Mouse (Mus musculus) cerebellum, postnatal 10 days (tissue): ENCODE data around the gene Syt2.

ENCODE experiments used
- DNase-seq, 2 experiments: peaks; one replicate each; pipeline ENCODE4 v3.0.0; 2021; ENCODE audit warnings: mixed read lengths in 2 of 2

Gene Syt2

GRCm38 (mm10) chr1:134747236-134748174 lies 101.0 kb downstream of the Syt2 start:
- DNase-seq = no peak

- peak; percentile 93 to 96 for DNase-seq
These were observed 103.4 kb downstream of the Syt2 start for GRCm38 (mm10) chr1:134749889-134750288.

- DNase-seq = no peak
These were observed 106.0 kb downstream of the Syt2 start for GRCm38 (mm10) chr1:134752447-134752846.

DNA sequence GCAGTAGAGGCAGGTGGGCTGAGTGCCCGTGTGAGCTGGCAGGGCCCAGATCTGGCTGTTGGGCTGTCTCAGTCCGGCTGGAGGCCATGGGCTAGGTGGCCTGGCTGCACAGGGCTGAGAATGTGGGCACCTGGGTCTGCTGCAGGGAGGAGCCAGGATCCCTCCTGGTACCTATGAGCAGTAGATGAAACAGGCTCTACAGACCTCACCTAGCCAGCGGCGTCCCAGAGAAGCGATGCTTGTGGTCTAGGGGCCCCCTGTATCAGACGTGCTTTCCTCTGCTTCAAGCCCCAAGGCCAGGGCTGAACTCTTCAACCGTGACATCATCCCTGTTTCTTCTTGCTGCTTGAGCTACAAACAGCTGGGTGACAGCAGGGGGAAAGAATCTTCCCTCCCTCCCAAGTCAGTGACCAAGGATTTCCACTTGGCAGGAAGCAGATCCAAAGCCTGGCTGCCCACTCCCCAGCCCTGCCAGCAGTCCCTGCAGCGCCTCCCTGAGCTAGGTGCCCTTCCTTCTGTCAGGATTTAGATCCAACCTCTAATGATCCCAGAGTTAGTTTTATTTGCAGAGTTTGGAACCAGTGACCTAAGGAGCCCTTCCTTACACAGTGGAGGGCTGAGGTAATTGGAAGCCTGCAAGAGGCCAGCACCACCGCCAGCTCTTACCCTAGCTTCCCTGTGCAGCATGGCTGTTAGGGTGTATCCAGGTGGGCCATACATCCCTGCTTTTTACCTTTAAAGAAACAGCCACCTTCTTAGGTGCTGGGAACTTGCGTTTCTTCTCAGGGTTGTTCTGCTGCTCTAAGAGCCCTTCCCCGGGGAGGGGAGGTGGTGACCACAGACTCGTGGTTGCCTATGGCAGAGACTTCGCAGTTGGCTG lies 107.5 kb downstream of the Syt2 start:
- peak; percentile 67 to 72 for DNase-seq

GRCm38 (mm10) chr1:134754818-134755217 lies 108.3 kb downstream of the Syt2 start:
- DNase-seq = no peak

GRCm38 (mm10) chr1:134755548-134756189 lies 109.2 kb downstream of the Syt2 start:
- DNase-seq = peak in 1 of 2 experiments; percentile 41

GRCm38 (mm10) chr1:134756190-134756873 lies 109.9 kb downstream of the Syt2 start:
- DNase-seq = peak; percentile 61 to 69

DNA sequence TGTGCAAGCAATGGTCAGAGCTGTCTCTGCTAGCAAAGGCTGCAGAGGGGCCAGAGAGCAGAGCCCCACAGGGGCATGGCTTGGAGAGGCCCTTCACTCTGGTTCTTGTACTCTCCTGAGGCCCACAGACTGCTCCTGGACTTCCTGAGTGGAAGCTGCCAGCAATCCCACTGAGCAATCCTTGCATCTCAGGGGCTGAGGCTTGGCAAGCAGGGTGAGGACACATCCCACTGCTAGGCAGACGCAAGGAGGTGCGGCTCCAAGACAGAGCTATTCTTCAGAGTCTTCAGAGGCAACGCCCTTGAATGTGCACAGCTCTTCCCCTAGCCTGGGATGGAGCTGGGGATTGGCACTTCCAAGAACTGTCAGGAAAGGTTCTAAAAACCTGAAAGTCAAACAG lies 110.8 kb downstream of the Syt2 start:
- DNase-seq = peak; percentile 53

- DNase-seq = peak in 1 of 2 experiments; percentile 49
These were observed 112.7 kb downstream of the Syt2 start for GRCm38 (mm10) chr1:134759133-134759532.

- no peak for DNase-seq
These were observed 114.2 kb downstream of the Syt2 start for GRCm38 (mm10) chr1:134760642-134761041.

DNA sequence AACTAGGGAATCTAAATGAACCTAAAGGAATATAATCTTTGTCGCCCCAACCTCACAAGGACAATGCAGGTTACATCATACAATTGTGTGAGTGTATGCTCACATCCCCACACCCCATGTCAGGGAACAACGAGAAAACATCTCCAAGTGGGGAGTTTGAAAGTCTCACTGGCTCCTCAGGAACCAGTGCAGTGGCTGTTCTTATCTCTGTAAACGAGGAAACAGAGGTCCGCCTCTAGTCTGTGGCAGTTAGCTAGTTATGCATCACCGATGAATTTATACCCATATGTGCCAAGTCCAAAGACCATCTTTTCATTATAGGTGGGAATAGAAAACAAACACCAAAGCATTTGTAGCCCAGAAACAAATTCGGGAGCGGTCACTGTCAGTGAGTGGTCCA lies 115.1 kb downstream of the Syt2 start:
- DNase-seq = no peak

DNA sequence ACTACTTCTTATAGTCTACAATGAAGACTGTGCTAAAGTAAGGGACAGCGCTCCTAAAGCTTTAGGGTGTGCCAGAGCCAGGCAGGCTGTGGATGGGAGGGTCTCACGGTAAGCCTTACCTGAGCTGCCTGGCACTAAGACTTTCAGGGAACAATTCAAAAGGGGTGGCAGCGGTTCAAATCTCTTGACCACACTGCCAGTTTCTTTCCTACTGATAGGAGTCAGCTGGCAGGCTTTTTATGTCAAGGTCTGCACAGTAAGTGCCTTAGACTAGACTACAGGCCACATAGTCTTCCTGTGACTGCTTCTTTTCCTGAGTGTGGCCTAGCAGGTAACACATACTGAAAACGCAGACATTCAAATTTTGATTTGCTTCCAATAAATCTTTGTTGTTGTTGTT lies 116.8 kb downstream of the Syt2 start:
- peak in 1 of 2 experiments; percentile 46 for DNase-seq

DNA sequence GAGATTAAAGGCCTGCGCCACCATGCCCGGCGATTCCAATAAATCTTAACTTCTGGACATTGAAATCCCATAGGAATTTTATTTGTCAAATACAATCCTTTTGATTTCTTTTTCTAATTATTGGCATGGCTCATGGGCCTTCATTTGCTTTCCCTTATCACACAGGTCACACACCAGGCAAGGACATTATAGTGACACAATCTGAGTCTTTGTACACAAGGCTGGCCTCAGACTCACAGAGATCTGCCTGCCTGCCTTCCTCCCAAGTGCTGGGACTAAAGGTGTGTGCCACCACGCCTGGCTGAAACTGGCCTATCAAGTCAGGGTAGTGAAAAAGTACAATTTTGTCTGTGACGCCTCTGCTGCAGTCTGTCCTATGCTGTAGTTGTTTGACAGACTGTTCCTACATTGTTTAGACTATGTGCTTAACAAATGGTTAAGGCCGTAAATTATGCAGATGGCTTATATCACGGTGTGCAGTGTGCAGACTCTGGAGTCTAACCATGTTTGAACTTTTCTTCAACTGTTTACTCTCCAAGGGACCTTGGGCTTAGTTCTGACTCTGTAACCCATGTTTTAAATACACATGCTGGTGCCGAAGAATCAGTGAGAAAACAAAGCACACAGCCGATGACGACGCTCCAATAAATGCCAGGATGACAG lies 117.4 kb downstream of the Syt2 start:
- no peak for DNase-seq

- DNase-seq = no peak
These were observed 118.5 kb downstream of the Syt2 start for GRCm38 (mm10) chr1:134764831-134765458.

GRCm38 (mm10) chr1:134766448-134766847 lies 120.0 kb downstream of the Syt2 start:
- no peak for DNase-seq

- DNase-seq = no peak
These were observed 123.8 kb downstream of the Syt2 start for GRCm38 (mm10) chr1:134770312-134770711.

DNA sequence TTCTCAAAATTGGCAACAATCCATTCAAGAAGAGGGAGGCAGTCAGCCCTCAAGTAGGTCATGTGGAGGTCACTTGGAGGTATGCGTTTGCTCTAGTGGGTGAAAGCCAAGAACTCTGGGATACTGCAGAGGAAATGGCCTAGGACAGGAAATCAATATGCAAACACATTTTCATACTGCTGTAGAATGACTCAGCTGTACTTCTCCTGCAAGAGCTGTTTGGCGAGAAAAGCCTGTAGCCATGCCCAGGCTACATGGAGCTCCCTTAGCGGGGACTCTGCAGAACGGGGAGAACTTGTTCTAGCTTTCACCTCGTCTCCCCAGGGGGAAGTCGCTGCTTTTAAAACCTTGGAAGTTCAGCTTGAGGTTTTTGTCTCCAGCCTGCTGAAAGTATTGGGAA lies 124.9 kb downstream of the Syt2 start:
- DNase-seq = no peak

DNA sequence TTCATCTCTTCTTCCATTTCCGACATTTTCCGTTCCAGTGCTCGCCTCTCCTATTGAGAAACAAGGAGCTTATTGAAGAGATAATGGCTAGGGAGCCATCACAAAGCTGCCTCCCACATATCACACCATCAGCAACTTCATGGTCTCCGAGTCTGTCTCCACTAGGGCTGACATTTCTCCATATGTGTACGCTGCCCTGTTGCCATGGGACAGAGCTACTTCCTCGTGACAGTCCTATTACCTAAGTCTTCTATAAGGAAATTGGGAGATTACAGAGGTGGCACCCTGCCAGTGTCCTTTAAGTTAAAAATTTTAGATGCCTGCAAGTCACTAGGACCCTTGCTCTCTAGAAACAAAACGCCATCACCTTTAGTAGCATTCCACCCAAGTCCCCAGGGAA lies 125.5 kb downstream of the Syt2 start:
- DNase-seq = no peak

GRCm38 (mm10) chr1:134772821-134773220 lies 126.3 kb downstream of the Syt2 start:
- DNase-seq = no peak

DNA sequence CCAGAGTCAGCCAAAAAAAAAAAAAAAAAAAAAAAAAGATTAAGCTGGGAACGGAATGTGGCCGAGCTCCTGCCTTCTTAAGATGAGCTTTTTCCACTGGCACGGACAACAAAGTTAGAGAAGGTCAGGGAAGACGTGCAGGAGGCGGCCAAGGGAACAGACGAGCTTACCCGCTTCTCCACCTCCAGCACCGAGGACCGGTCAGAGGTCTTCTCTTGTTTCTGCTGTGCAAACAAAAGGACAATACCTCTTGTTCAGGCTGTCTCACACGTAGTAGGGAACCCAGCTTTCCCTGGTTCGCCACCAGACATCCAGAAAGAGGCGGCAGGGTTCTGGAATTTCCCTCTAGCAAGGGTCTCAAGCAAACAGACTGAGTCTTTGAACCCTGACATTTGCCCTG lies 126.8 kb downstream of the Syt2 start:
- DNase-seq = no peak

DNA sequence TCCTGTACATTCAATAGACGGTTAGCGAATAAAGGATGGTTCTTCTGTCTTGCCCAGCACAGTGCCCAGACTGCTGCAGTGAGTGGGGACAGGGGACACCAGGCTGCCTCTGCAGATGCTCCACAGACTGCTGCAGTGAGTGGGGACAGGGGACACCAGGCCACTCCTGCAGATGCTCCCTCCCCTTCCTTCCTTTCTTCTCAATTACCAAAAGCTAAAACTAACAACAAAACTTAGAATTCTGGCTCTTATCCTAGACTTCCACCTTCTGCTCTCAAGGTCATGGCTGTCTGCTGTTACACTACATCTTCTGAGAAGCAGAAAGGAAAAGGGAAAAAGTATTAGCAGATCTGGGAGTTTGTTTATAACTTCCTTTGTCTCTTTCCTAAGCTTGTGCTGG lies 127.8 kb downstream of the Syt2 start:
- DNase-seq = no peak
